Mouse (Mus musculus) kidney, adult 2 months (tissue): ENCODE results near the gene Sh3gl1.
A peak's percentile ranks its signal among the peaks of the same experiment; 100 is the strongest.

Experiments used
- CTCF ChIP-seq: fragments of 200-500 bp; conservative IDR thresholded peaks from 2 replicates; pipeline ENCODE4 v1.5.1; 2011; ENCODE audit warnings: low read depth, mild to moderate bottlenecking, control low read depth, low read length, moderate library complexity, mixed read lengths; ENCODE audit not compliant: insufficient read depth, insufficient read length
- POLR2A ChIP-seq: fragments of 200-500 bp; IDR thresholded peaks from one replicate; pipeline ENCODE4 v1.6.1; 2011; ENCODE audit warnings: low read depth, low read length, control low read depth

- peak; percentile 79 for TF ChIP-seq CTCF
- TF ChIP-seq POLR2A, result no peak
Observed at GRCm38 (mm10) chr17:56018347-56019131, 17.9 kb downstream of the Sh3gl1 start.
